Mouse (Mus musculus): ENCODE data around the gene Fam163a.
"Not testable (repeated sequence)": the region's sequence is repeated elsewhere in the genome, so short reads cannot be mapped to it uniquely, and the experiment has no call there.

The Fam163a gene

DNA sequence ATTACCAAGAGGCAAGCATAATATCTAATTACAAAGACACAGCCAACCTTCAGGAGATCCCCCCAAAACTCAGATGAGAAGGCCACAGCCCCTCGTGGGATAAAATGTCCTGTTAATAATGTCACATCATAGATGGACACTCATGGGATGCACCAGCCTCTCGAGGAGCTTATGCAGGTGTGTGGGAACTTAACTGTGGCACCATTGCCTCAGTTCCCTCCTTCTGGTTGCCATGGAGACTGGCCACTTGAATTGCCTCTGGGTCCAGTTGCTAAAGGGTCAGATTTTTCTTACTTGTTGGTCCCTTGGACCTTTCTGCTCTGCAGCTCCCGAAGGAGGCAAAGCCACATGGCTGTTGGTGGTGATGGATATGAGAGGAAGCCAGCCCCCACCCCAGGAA is 127.2 kb downstream of the Fam163a start:
- DNase-seq (ENCODE audit: extremely low spot score), result no peak

DNA sequence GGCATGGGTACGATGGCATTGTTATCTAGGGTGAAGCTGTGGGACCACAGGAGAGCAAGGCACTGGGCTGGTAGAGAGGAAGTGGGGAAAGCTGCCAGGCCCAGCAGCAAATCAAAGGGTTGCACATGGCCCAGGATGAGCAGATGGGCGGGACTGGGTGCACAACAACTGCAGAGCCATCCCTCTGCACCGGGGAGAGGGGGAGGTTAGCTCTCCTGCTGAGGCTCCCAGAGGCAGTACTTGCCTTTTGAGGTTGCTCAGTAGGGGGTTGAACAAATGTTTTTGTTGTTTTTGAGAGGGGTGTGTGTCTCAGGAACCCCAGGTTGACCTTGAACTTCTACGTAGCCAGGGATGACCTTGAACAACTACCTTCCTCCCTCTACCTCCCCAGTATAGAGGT is 128.4 kb downstream of the Fam163a start:
- DNase-seq (ENCODE audit: extremely low spot score), result no peak

DNA sequence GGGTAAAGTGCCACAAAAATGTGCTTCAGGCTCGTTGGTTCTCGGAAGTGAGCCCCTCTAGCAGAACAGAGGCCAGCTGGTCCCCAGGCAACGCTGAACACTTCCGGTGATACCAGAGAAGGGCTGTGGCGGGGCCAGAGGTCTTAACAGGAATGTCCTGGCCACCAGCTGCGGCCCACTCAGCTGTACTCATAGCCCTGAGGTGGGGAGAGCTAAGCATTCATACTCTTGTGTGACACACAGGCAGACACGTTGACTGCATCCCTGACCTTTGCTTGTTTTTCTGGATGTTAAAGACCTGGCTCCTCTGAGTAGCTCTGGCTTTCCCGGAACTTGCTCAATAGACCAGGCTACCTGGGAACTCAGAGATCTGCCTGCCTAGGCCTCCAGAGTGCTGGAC is 130.3 kb downstream of the Fam163a start:
- peak; percentile 36 for DNase-seq (ENCODE audit: extremely low spot score)

- no peak for DNase-seq (ENCODE audit: extremely low spot score)
Measured at GRCm38 (mm10) chr1:156073169-156073821, 131.5 kb downstream of the Fam163a start.

DNA sequence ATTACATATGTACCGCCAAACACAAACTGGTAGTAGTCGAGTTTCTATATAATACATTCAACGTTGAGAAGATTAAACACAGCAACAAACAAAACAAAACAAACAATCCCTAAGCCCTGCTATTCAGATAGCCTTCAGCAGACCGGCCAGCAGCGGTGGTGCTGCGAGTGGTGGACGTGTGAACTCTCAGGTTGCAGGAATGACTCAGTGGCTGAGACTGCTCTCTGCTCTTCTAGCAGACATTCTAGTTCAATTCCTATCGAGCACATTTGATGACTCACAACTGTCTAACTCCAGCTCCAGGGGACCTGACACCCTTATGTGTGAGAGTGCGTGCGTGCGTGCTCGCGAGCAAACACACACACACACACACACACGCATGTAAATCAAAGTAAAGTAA is 134.7 kb downstream of the Fam163a start:
- DNase-seq (ENCODE audit: extremely low spot score), result no peak

- no peak for DNase-seq (ENCODE audit: extremely low spot score)
Measured at GRCm38 (mm10) chr1:156066133-156066532, 138.7 kb downstream of the Fam163a start.

DNA sequence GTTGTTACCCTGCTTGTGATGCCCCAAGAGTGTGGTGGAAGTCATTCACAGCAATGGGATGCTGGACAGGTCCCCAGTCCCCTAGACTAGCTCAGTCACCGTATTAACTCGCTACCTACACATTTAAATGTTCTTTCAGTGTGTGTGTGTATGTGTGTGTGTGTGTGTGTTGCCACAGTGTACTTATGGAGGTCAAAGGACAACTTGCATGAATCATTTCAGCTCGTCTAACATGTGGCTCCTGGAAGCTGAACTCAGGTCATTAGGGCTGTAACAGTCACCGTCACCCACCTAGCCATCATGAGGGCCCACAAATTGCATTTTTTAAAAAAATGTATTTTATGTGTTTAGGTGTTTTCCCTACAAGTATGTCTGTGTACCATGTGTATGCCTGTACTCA is 142.6 kb downstream of the Fam163a start:
- no peak for DNase-seq (ENCODE audit: extremely low spot score)

- no peak for DNase-seq (ENCODE audit: extremely low spot score)
Measured at GRCm38 (mm10) chr1:156058207-156058606, 146.6 kb downstream of the Fam163a start.

GRCm38 (mm10) chr1:156046688-156047087 is 158.1 kb downstream of the Fam163a start:
- no peak for DNase-seq (ENCODE audit: extremely low spot score)

DNA sequence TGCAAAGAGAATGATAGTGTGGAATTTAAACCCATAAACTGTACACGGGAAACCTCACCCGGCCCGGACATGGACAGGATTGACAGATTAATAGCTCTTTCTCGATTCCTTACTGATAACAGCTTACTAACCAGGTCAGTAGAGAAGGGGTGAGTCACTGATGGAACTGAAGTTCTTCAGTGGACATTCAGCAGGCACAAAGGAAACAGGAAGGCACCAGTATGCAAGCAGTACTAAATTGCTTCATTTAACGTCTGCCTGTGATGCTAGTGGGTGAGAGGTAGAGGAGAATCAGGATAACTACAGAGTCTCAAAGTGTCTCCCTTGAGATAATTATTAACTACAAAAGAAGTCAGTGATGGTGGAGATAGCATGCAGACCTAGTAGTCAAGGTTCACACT is 160.6 kb downstream of the Fam163a start:
- DNase-seq (ENCODE audit: extremely low spot score), result no peak

DNA sequence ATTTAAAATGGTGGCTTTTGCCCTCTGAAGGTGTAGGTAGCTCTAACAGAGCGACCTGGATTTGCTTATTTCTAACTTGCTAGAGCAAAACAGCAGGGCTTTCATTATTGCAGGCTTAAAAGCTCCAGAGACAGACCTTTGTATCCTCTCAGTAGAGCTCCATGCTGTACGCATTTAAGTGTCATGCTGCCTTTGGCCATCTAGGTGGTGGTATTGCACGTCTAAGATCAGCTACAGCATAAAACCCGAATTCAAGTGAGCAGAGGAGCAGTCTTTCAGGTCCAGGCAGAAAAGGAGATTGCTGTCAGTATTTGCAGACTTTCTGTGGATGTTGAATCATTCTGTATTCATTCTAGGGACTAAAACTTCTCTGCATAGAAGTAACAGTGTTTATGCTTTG is 161.8 kb downstream of the Fam163a start:
- peak; percentile 32 for DNase-seq (ENCODE audit: extremely low spot score)

DNA sequence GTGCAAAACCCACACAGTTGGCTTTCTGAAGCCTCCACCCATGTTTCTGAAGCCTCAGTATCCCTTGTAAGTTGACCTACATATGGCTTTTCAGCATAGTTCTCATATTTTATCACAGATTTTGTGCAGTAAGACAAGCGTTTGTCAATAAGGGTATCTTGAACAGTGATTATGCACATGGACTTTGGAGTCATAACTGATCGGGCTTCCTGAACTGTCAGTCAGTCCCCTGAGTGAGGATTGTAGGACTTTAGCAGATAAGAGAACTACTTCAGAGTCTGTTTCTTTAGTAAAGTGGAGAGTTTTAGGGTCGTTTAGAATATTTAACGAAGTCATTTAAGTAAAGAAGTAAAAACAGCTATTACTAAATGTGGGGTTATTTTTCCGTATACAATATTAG is 162.3 kb downstream of the Fam163a start:
- no peak for DNase-seq (ENCODE audit: extremely low spot score)

- no peak for DNase-seq (ENCODE audit: extremely low spot score)
Measured at GRCm38 (mm10) chr1:156041451-156042241, 163.2 kb downstream of the Fam163a start.

- peak; percentile 90 for DNase-seq (ENCODE audit: extremely low spot score)
Measured at GRCm38 (mm10) chr1:156040731-156041401, 164.0 kb downstream of the Fam163a start.

DNA sequence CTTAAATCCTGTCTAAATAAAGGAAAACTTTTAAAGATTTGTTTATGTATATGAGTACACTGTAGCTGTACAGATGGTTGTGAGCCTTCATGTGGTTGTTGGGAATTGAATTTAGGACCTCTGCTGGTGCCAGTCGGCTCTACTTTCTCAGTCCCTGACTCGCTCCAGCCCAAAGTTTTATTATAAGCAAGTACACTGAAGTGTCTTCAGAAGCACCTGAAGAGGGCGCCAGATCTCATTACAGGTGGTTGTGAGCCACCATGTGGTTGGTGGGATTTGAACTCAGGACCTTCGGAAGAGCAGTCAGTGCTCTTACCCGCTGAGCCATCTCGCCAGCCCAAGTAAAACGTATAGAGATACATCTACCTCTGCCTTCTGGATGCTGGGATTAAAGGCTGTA is 164.8 kb downstream of the Fam163a start:
- DNase-seq (ENCODE audit: extremely low spot score), result not testable (repeated sequence)

- DNase-seq (ENCODE audit: extremely low spot score), result no peak
Measured at GRCm38 (mm10) chr1:156037144-156037583, 167.7 kb downstream of the Fam163a start.

- peak; percentile 97 for DNase-seq (ENCODE audit: extremely low spot score)
Measured at GRCm38 (mm10) chr1:156035930-156036737, 168.7 kb downstream of the Fam163a start, which contains the start of gene Tor1aip1. TSS of gene Tor1aip1 (minus strand) at chr1:156036480.

GRCm38 (mm10) chr1:156035269-156035929 is 169.4 kb downstream of the Fam163a start, which contains the start of gene Tor1aip2:
TSS of gene Tor1aip2 (plus strand) at chr1:156035403.
- peak; percentile 91 for DNase-seq (ENCODE audit: extremely low spot score)

DNA sequence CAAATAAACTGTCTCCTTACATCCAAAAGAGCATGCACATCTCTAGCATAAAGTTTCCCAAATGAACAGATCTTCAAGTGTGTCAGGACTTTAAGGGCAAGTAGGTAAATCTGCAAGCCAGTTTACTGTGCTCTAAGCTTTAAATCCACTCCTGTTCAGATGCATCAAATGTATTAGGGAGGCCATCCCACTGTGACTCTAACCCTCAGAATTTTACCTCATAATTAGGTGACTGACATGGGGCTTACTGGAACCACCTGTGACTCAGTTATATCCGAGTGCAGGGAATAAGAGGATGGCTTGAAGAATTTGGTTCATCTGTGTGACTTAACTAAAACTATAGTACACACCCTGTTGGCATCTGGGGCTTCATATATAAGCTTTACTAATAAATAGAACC is 170.2 kb downstream of the Fam163a start:
- DNase-seq (ENCODE audit: extremely low spot score), result no peak

GRCm38 (mm10) chr1:156033921-156034320 is 170.9 kb downstream of the Fam163a start:
- no peak for DNase-seq (ENCODE audit: extremely low spot score)

DNA sequence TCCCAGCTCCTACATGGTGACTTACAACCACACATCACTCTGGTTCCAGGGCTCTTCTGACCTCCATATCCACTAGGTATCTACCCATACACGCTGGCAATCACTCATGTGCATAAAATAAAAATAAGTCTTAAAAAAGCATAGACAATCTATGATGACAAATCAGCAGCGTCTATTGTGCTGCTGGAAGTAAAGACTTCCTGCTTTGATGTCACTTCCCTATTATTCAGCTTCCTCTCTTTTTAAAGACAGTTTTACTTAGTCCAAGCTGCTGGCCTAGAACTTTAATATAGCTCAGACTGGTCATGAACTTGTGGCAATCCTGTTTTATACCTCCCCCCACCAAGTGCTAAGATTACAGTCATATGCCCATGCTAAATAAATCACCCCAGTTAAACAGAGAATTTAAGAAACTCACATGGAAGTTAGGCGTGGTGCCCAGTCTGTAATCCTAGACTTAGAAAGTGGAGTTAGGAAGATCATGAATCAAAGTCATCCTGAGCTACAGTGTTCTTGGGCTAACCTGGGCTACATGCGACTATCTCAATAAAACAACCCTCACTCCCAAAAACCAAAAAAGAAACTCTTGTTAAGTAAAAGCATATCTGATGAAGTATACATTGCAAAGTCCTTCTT is 176.4 kb downstream of the Fam163a start:
- no peak for DNase-seq (ENCODE audit: extremely low spot score)
